Mouse (Mus musculus) embryonic facial prominence, embryonic 12.5 days (tissue): ENCODE measurements around the gene Serhl. TPM values are rescaled to one million over a fixed set of nuclear protein-coding genes. Genes with fewer than 3 reads are reported as not detected.
"Not testable (repeated sequence)": the region's sequence is repeated elsewhere in the genome, so short reads cannot be mapped to it uniquely, and the experiment has no call there.

Experiments used
- ATAC-seq: fragments of 200-750 bp; cut with Nextera tagmentation; 2 replicates; pipeline ENCODE4 v1.8.0; 2017; ENCODE audit not compliant: insufficient number of reproducible peaks, insufficient read depth, low FRiP score, low TSS enrichment
- H3K27ac ChIP-seq: fragments of 300-500 bp; sonication (generic); 2 replicates; pipeline ENCODE4 v1.5.1; 2016; ENCODE audit warnings: mild to moderate bottlenecking
- H3K27me3 ChIP-seq: fragments of 300-500 bp; sonication (generic); 2 replicates; pipeline ENCODE4 v1.6.1; 2016; ENCODE audit warnings: mild to moderate bottlenecking, moderate library complexity
- H3K36me3 ChIP-seq: fragments of 300-500 bp; sonication (generic); 2 replicates; pipeline ENCODE4 v1.6.1; 2016; ENCODE audit warnings: mild to moderate bottlenecking
- H3K4me1 ChIP-seq: fragments of 300-500 bp; sonication (generic); 2 replicates; pipeline ENCODE4 v1.6.1; 2016
- H3K4me2 ChIP-seq: fragments of 300-500 bp; sonication (generic); replicated peaks from 2 replicates; pipeline ENCODE4 v1.6.1; 2016; ENCODE audit warnings: mild to moderate bottlenecking, moderate library complexity
- H3K4me3 ChIP-seq: fragments of 300-500 bp; sonication (generic); 2 replicates; pipeline ENCODE4 v1.5.1; 2016; ENCODE audit warnings: mild to moderate bottlenecking
- H3K9ac ChIP-seq: fragments of 300-500 bp; sonication (generic); 2 replicates; pipeline ENCODE4 v1.6.1; 2016; ENCODE audit warnings: mild to moderate bottlenecking, moderate library complexity
- H3K9me3 ChIP-seq: fragments of 300-500 bp; sonication (generic); 2 replicates; pipeline ENCODE4 v1.6.1; 2016; ENCODE audit warnings: mild to moderate bottlenecking, moderate library complexity
- WGBS: fragments of 180-500 bp; shearing (Covaris S2); methylation state at CpG from one replicate; pipeline ENCODE4 v1.1.7; 2016; 5-methylcytosine and 5-hydroxymethylcytosine counted together
- polyA plus RNA-seq: library from polyadenylated mRNA; unstranded; fragments of >200 nt; fragmentation: Nextera tagmentation; extraction: Ambion mirVana; gene quantifications from 2 replicates; pipeline ENCODE4 v1.2.1, GENCODE M21; 2016

Serhl gene
- polyA plus RNA-seq, 1 experiment from 2014 or later = 56.2 TPM

DNA sequence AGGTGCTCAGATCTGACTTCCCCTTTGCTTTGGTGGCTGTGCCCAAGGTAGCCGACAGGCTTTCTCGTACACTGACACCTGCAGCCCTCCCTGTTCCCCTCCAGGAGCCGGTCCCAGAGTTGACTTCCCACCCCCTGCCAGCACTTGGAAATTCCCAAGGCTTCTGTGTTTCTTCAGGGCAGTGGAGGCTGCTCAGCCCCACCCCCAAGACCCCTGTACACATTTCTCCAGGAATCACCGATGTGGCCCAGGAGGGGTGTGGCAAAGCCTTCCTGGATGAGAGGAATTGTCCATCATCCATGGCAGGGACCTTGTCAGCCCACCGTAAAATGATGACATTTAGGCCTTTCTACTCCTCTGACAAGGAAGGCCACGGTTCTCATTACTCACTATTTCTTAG is 22.0 kb downstream of the Serhl start:
- no peak overlapping the region for H3K4me3 ChIP-seq
- H3K9ac ChIP-seq = no peak overlapping the region
- H3K9me3 ChIP-seq = no peaks in the 10 kb centered on the region
- no peaks in the 10 kb centered on the region for H3K27me3 ChIP-seq
- no peak overlapping the region for H3K27ac ChIP-seq
- H3K4me2 ChIP-seq = no peak overlapping the region
- WGBS = 59% methylated on average over 6 of the region's 6 CpGs
- ATAC-seq = no peak
- peaks cover 6% of the 10 kb centered on the region for H3K4me1 ChIP-seq
- H3K36me3 ChIP-seq = peaks cover 21% of the 10 kb centered on the region

DNA sequence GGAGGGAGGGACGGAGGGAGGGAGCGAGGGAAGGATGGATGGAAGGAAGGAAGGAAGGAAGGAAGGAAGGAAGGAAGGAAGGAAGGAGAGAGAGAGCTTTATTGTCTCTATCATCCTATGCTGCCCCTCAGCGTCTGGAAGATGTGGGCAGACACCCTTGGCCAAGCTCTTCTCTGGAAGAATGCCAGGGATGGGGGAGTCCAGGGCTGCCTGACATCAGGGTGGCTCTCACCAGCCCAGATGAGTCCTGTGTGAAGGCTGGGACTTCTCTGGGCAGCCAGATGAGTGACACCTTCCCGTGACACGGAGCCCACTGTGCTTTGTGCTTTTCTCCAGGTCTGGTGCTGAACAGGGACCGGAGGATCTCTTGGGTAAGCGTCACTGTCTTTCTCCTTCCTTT is 22.6 kb downstream of the Serhl start:
- Histone ChIP-seq H3K4me3 (no peak overlapping the region), H3K36me3 (peaks cover 27% of the 10 kb centered on the region), H3K9me3 (no peaks in the 10 kb centered on the region), H3K9ac (no peak overlapping the region), H3K27me3 (no peaks in the 10 kb centered on the region), H3K4me1 (peaks cover 6% of the 10 kb centered on the region), H3K4me2 (no peak overlapping the region), H3K27ac (no peak overlapping the region)
- WGBS = 85% methylated on average over 7 of the region's 7 CpGs
- ATAC-seq = no peak

DNA sequence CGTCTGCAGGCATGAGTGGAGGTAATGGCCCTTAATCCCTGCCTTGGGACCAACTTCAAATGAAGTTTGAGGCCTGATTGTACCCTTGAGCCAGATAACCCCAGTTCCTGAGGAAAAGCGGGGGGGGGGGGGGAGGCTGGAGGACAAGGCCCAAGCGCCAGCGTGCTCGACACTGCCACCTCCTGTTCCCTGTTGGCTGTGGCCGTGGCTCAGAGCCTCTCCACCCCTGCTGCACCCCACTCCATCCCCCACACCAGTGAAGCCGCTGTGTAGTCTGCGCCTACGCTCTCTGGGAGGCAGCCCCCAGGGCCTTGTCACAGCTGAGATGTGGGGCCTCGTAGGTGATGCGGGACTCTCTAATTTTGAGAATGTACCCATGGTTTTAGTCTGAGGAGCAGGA is 23.6 kb downstream of the Serhl start:
- peaks cover 37% of the 10 kb centered on the region for H3K36me3 ChIP-seq
- H3K27ac ChIP-seq = no peak overlapping the region
- peaks cover 6% of the 10 kb centered on the region for H3K4me1 ChIP-seq
- H3K4me2 ChIP-seq = no peak overlapping the region
- ATAC-seq = 0 out of 2 replicates have a peak, but pooled peaks have one; percentile 52
- no peaks in the 10 kb centered on the region for H3K9me3 ChIP-seq
- WGBS = 10% methylated on average over 10 of the region's 11 CpGs
- no peaks in the 10 kb centered on the region for H3K27me3 ChIP-seq
- H3K9ac ChIP-seq = peak overlapping the region; percentile 16; the same call in 1 of the 2 replicates
- no peak overlapping the region for H3K4me3 ChIP-seq

DNA sequence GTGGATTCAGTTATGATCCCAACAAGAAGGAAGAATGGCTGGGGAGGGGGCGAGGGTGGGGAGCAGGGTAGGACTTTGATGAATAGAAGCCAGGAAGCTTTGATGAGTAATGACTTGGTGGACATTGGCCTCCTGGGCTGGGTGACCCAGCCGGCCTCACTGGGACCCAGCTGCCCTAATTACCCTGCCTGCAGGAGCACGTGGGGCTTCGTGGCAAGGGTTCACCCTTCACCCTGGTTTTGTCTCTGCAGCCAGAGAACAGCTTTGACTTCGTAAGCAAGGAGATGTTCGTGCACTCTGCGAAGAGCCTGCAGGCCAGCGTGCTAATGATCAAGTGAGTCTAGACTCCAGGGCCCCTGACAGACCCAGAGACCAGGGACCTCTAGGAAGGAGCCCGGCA is 24.8 kb downstream of the Serhl start:
- Histone ChIP-seq H3K9me3 (no peaks in the 10 kb centered on the region), H3K27ac (no peak overlapping the region), H3K36me3 (peaks cover 47% of the 10 kb centered on the region), H3K4me2 (no peak overlapping the region), H3K9ac (no peak overlapping the region), H3K27me3 (no peaks in the 10 kb centered on the region), H3K4me1 (peaks cover 6% of the 10 kb centered on the region), H3K4me3 (no peak overlapping the region)
- WGBS = 81% methylated on average over 9 of the region's 9 CpGs
- ATAC-seq = no peak

DNA sequence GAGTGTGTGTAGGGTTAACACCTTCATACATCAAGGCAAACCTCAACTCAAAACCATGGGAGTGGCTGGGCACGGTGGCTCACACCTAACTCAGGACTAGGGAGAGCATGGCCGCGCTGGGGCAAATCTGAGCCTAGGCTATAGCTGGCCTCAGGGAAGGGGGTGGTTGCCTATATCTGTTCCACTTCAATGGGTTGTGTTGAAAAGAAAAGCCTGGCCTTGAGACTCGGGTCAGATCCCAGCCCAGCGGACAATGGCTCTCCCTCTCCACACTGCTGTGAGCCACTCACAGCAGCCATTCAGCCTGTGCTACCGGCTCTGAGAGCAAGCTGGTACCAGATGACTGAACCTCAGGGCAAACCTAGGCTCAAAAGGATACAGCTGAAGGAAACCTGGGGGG is 25.8 kb downstream of the Serhl start:
- H3K36me3 ChIP-seq = peaks cover 51% of the 10 kb centered on the region
- WGBS = 75% methylated on average over 6 of the region's 6 CpGs
- ATAC-seq = no peak

DNA sequence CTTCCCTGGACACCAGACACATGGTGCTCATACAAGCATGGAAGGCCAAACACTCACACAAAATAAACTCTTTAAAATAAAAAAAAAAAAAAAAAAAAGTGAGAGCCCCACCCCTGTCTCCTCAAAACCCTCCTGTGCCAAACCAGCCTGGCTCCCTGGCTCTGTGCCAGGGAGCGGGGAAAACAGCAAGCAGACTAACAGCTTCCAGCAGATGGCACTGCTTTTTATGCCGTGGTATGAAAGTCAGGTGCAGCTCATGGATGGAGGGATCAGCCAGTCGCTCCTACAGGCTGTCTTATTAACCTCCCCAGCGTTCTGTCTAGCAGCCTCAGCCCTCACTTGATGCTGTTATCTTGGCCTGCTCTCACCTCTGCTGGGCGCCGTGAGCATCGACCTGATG is 29.1 kb downstream of the Serhl start:
- Histone ChIP-seq H3K27me3 (no peaks in the 10 kb centered on the region), H3K4me1 (peaks cover 4% of the 10 kb centered on the region; the same call in 1 of the 2 replicates), H3K9me3 (no peaks in the 10 kb centered on the region), H3K4me3 (no peak overlapping the region), H3K4me2 (no peak overlapping the region), H3K27ac (no peak overlapping the region), H3K9ac (no peak overlapping the region), H3K36me3 (peaks cover 50% of the 10 kb centered on the region)
- 77% methylated on average over 7 of the region's 7 CpGs for WGBS
- no peak for ATAC-seq

More for the DNA sequence above, 25.8 kb downstream of the Serhl start:
- peaks cover 6% of the 10 kb centered on the region for H3K4me1 ChIP-seq
- H3K9me3 ChIP-seq = no peaks in the 10 kb centered on the region
- H3K27me3 ChIP-seq = no peaks in the 10 kb centered on the region
- H3K9ac ChIP-seq = no peak overlapping the region
- no peak overlapping the region for H3K4me3 ChIP-seq
- no peak overlapping the region for H3K4me2 ChIP-seq
- H3K27ac ChIP-seq = no peak overlapping the region

DNA sequence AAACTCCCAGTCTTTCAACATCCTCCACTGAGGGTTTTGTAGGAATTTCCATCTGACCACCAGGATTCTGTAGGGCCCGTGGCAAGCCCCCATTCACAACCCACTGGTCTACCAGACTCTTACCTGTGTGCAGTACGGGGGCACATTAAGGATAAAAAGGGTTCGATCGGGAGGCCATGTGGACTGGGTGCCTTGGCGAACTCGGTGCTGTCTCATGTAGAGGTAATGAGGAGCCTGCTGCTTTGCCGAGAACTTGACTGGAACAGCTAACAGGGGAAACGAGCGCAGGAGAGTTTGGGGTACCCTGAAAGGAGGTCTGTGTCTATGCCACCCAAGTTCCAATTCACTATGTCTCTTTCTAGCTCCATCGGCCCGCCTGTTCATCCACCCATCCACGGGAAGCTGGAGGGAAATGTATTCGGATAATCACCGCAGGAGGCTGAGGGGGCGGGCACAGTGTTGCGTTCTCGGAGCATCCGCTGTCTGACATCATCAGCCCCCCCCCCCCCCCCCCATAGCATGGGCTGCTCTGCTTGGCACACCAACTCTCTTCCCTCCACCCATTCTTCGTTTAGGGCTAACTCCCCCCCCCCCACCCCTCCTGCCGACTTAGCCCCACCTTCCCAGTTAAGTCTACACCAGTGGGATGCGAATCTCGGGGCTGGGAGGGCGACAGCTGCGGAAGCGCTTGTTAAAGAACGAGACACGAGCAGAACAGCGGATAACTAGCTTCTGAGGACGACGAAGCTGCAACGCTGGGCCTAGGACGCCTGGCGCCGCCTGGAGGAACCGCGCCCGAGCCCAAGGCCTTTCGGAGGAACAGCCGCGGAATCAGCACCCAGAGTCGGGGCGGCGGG is 32.6 kb downstream of the Serhl start:
- peaks cover 44% of the 10 kb centered on the region for H3K36me3 ChIP-seq
- peak overlapping the region; percentile 80 for H3K4me2 ChIP-seq
- H3K27ac ChIP-seq = peak overlapping the region; percentile 88
- 3% methylated on average over 43 of the region's 43 CpGs for WGBS
- ATAC-seq = peak; percentile 7; the same call in 1 of the 2 replicates
- no peaks in the 10 kb centered on the region for H3K9me3 ChIP-seq
- H3K27me3 ChIP-seq = no peaks in the 10 kb centered on the region
- H3K4me1 ChIP-seq = peaks cover 4% of the 10 kb centered on the region; the same call in 1 of the 2 replicates
- peak overlapping the region; percentile 71 for H3K9ac ChIP-seq
- peak overlapping the region; percentile 86 for H3K4me3 ChIP-seq

DNA sequence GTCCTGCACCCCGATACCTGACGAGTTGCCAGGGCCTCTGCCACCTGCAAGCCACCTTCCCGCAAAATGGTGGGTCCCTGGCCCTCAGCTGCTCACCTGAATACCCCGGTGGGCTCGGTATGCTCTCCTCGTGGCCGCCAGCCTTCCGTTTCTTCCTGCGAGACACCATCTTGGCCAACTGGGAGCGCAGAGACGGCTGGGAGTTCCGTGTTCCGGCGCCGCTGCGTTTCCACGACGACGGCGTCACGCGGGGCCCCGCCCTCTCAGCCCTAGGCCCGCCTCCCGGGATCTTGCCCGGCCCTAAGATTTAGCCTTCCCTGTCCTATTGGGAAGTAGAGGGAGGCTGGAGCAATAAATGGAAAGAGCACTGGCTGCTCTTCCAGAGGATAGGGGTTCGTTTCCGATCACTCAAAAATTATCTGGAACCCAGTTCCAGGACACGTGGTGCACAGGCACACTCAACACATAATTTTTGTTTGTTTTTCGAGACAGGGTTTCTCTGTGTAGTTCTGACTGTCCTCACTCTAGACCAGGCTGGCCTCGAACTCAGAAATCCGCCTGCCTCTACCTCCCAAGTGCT is 33.4 kb downstream of the Serhl start, which contains the start of gene Rrp7a:
TSS of gene Rrp7a (minus strand) at position 236 of the 580 bp plus-strand sequence.
- H3K9me3 ChIP-seq = no peaks in the 10 kb centered on the region
- H3K4me1 ChIP-seq = peaks cover 4% of the 10 kb centered on the region; the same call in 1 of the 2 replicates
- peak within 1 kb of the TSS; percentile 86 for H3K4me3 ChIP-seq
- no peaks in the 10 kb centered on the region for H3K27me3 ChIP-seq
- H3K4me2 ChIP-seq = peak within 1 kb of the TSS; percentile 80
- 10% methylated on average over 32 of the region's 32 CpGs for WGBS
- H3K36me3 ChIP-seq = peaks cover 43% of the 10 kb centered on the region
- peak within 1 kb of the TSS; percentile 88 for H3K27ac ChIP-seq
- peak within 1 kb of the TSS; percentile 71 for H3K9ac ChIP-seq
- peak; percentile 87 for ATAC-seq

DNA sequence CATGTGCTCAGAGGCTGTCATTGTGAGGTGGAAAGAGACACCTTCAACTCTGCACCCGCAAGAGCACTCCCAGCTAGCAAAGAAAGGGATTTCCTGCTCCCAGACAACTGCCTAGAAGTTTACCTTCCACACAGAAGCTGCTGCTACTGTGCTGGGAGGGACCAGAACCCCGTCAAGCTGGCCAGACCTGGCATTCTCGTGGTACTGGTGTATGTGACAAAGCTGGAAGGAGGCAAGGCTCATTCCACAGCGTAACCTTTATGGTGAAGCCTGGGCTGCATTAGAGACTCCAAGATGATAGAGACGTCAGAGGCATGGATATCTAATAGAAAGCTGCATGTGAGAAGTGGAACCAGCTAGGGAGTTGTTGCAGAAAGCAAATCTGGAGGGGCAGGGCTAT is 35.3 kb downstream of the Serhl start:
- H3K9ac ChIP-seq = no peak overlapping the region
- ATAC-seq = no peak
- H3K27me3 ChIP-seq = no peaks in the 10 kb centered on the region
- H3K4me2 ChIP-seq = no peak overlapping the region
- no peaks in the 10 kb centered on the region for H3K9me3 ChIP-seq
- WGBS = 55% methylated on average over 5 of the region's 5 CpGs
- H3K36me3 ChIP-seq = peaks cover 46% of the 10 kb centered on the region
- no peak overlapping the region for H3K4me3 ChIP-seq
- peaks cover 4% of the 10 kb centered on the region; the same call in 1 of the 2 replicates for H3K4me1 ChIP-seq
- no peak overlapping the region for H3K27ac ChIP-seq

DNA sequence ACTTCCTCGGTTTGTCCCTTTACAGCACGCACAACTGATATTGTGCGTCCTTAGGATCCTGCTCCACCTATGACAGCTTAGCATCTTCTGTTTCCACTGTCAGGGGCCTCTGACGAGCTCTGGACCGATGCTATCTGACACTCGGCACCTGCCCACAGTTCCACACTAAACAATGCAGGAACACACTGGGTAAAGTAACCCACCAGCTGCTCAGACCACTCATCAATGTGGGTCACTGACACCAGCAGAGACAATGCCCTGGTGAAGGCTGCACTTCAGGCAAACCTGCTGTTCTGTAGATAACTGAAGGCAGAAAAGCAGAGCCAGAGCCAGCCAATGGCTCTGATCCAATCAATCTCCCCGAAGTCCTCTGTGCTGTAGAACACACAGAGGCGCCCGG is 37.3 kb downstream of the Serhl start:
- H3K9ac ChIP-seq = no peak overlapping the region
- no peak overlapping the region for H3K27ac ChIP-seq
- H3K4me3 ChIP-seq = no peak overlapping the region
- ATAC-seq = no peak
- 91% methylated on average over 9 of the region's 9 CpGs for WGBS
- H3K9me3 ChIP-seq = no peaks in the 10 kb centered on the region
- peaks cover 64% of the 10 kb centered on the region for H3K36me3 ChIP-seq
- no peaks in the 10 kb centered on the region for H3K27me3 ChIP-seq
- no peak overlapping the region for H3K4me2 ChIP-seq
- peaks cover 3% of the 10 kb centered on the region; the same call in 1 of the 2 replicates for H3K4me1 ChIP-seq

DNA sequence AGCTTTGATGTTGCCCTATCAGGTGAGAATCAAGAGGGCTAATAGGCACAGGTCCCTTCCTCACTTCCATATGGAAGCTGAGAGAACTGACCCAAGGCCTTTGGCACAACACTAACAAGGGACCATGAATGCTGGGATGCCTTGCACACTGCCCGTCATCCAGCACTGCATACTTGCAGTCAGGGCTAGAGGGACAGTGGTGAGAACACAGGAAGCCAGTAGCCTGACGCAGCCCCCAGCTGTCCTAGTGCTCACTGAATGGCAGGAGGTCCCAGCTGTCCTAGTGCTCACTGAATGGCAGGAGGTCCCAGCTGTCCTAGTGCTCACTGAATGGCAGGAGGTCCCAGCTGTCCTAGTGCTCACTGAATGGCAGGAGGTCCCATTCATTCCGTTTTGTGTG is 37.7 kb downstream of the Serhl start:
- H3K27me3 ChIP-seq, H3K4me1 ChIP-seq, ATAC-seq, H3K4me3 ChIP-seq, H3K9me3 ChIP-seq, H3K27ac ChIP-seq, H3K9ac ChIP-seq, H3K4me2 ChIP-seq: not testable (repeated sequence)
- H3K36me3 ChIP-seq = peaks cover 68% of the 10 kb centered on the region
- WGBS = 82% methylated on average over 3 of the region's 3 CpGs
